Comparison of ENCODE assay signal across 17 mouse cellular contexts in the genomic region with DNA sequence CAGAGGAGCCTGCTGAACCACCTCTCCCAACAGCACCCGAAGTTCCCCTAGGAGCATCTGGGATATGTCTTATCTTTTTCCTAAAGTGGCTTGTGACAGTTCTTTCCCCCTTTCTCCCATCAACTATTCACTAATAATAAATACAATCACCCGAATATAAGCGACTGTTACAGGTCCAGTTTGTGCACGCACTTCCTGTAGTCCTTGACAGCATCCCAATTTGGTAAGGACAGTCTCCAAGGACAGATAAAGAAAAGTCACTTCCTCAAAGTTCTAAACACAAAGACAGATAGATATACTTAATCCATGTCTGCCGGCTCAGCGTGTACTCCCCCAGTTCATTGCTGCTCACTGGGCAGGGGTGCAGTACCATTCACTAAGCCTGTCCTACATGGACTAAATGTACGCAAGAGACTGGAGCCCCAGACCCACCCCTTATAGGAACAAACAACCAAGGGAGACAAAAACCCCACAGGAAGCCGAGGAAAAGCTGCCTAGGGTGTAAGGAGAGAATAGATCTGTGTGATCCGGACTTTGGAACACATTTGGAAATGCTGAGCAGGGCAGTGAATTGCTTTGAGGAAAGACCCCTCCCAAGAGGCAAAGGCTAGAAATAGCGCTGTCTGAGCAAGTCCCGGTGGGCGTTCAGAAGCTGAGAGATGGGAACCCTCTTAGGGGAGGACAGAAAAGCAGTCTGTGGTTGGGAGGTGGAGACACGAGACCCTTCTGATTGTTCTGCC. TPM values are rescaled to one million over a fixed set of nuclear protein-coding genes. Genes with fewer than 3 reads are reported as not detected.
DNase-seq lines count a peak whose midpoint lies in the region; ATAC-seq and TF ChIP-seq lines count a peak whose summit lies in the region.
"Had no signal": no experiment of that assay in that cellular context is flagged by ENCODE, and none has a peak within 500 bp of the region (broad histone marks: within the 10 kb centered on the region; RNA-seq: fewer than 3 reads in every experiment).

No protein-coding gene starts in this region.

- no peaks in the 10 kb centered on the region for H3K36me3 ChIP-seq in kidney, adult 2 months (ENCODE audit: control insufficient read depth, insufficient read depth, low read length)
- no peaks in the 10 kb centered on the region for H3K36me3 ChIP-seq in ES-E14 (ENCODE audit: control insufficient read depth, insufficient read depth, low read length, poor library complexity, severe bottlenecking)
- H3K36me3 ChIP-seq in heart, adult 2 months (ENCODE audit: control insufficient read depth, insufficient read depth, low read length): no peaks in the 10 kb centered on the region
- H3K36me3 ChIP-seq in liver, embryonic 13.5 days: no peaks in the 10 kb centered on the region
- H3K36me3 ChIP-seq: forebrain, embryonic 15.5 days; limb, embryonic 10.5 days had no signal

- TF ChIP-seq POLR2A in kidney, adult 2 months (IDR thresholded peaks at IDR 0.05; ENCODE audit: low read depth, low read length): no peak
- TF ChIP-seq POLR2A in heart, adult 2 months (IDR thresholded peaks at IDR 0.05; ENCODE audit: insufficient read depth, low read depth, low read length): peak; percentile 47; the same call in 1 of the 2 replicates

- 0 out of 2 replicates have a peak, but pooled peaks cover 2% of the 10 kb centered on the region for H3K4me1 ChIP-seq in kidney, adult 2 months (ENCODE audit: control insufficient read depth, insufficient read depth, low read length)
- peaks cover 10 to 33% of the 10 kb centered on the region in 2 experiments; a peak in 3 of 4 replicates for H3K4me1 ChIP-seq in ES-E14 (ENCODE audit: control insufficient read depth in 2 of 2, insufficient read depth in 2 of 2, low read length in 2 of 2, poor library complexity in 1 of 2)
- peaks cover 7% of the 10 kb centered on the region for H3K4me1 ChIP-seq in heart, adult 2 months (ENCODE audit: control insufficient read depth, insufficient read depth, low read length)
- H3K4me1 ChIP-seq in liver, embryonic 13.5 days (replicated peaks): peaks cover 16% of the 10 kb centered on the region; the same call in 1 of the 2 replicates
- H3K4me1 ChIP-seq: forebrain, embryonic 15.5 days had no signal

- H3K27me3 ChIP-seq in kidney, adult 2 months (replicated peaks; ENCODE audit: control insufficient read depth, insufficient read depth, low read length): no peaks in the 10 kb centered on the region
- H3K27me3 ChIP-seq in heart, adult 2 months (ENCODE audit: control insufficient read depth, insufficient read depth, low read length): no peaks in the 10 kb centered on the region
- no peaks in the 10 kb centered on the region for H3K27me3 ChIP-seq in liver, embryonic 13.5 days
- H3K27me3 ChIP-seq: forebrain, embryonic 15.5 days had no signal

- no peaks in the 10 kb centered on the region for H3K79me2 ChIP-seq in heart, adult 2 months (replicated peaks; ENCODE audit: control insufficient read depth, insufficient read depth, low read length)

- peak overlapping the region; percentile 50 for H3K4me3 ChIP-seq in kidney, adult 2 months (ENCODE audit: insufficient read depth, low read depth, low read length)
- H3K4me3 ChIP-seq in ES-E14 (ENCODE audit: insufficient read depth in 1 of 2, low read depth in 1 of 2, low read length in 2 of 2, poor library complexity in 1 of 2, severe bottlenecking in 1 of 2): no peak overlapping the region
- H3K4me3 ChIP-seq in heart, adult 2 months: peak overlapping the region; percentile 5; the same call in 1 of the 2 replicates
- H3K4me3 ChIP-seq in liver, embryonic 13.5 days (replicated peaks): 0 out of 2 replicates have a peak overlapping the region, but pooled peaks have one; percentile 12
- H3K4me3 ChIP-seq: forebrain, embryonic 15.5 days; limb, embryonic 10.5 days had no signal

- no peak overlapping the region; the same call in 1 of the 2 replicates for H3K9ac ChIP-seq in ES-E14 (ENCODE audit: insufficient read depth, low read depth, low read length, poor library complexity, severe bottlenecking)
- peak overlapping the region; percentile 57; the same call in 1 of the 2 replicates for H3K9ac ChIP-seq in heart, adult 2 months (ENCODE audit: low read depth, low read length)
- no peak overlapping the region for H3K9ac ChIP-seq in liver, embryonic 13.5 days
- H3K9ac ChIP-seq: forebrain, embryonic 15.5 days had no signal

- no peak for DNase-seq in kidney, adult 2 months
- no peak for DNase-seq in kidney, postnatal 14 days
- no peak for DNase-seq in ES-E14 (ENCODE audit: low read depth, low spot score)
- peak; percentile 21 to 35 for DNase-seq in heart, adult 2 months
- no peak for DNase-seq in liver, embryonic 13.5 days
- DNase-seq in thymus, postnatal 0 days (ENCODE audit: low spot score): no peak
- no peak for DNase-seq in cerebellum, adult 11-12 months
- DNase-seq: cerebellum, adult 18-20 months; gastrocnemius, postnatal 36 days; layer of hippocampus, adult 9-11 months; thymus, postnatal 36 days had no signal

- H3K9me3 ChIP-seq in ES-E14 (ENCODE audit: control insufficient read depth, insufficient read depth, low read depth, low read length): no peaks in the 10 kb centered on the region
- H3K9me3 ChIP-seq in liver, embryonic 13.5 days (replicated peaks): no peaks in the 10 kb centered on the region
- H3K9me3 ChIP-seq: forebrain, embryonic 15.5 days; limb, embryonic 10.5 days had no signal

- H3K4me2 ChIP-seq in liver, embryonic 13.5 days: peak overlapping the region; percentile 41
- H3K4me2 ChIP-seq: forebrain, embryonic 15.5 days had no signal

- in situ Hi-C loops in ES-E14 (cut with MboI; ENCODE audit: low sequenced_read_pairs in 2 of 2, unreplicated experiment in 2 of 2): no loop called here

- H3K27ac ChIP-seq in kidney, adult 2 months (ENCODE audit: insufficient read depth, low read depth, low read length): peak overlapping the region; percentile 31; the same call in 1 of the 2 replicates
- H3K27ac ChIP-seq in ES-E14 (ENCODE audit: insufficient read depth, low read depth, low read length, poor library complexity, severe bottlenecking): peak overlapping the region; percentile 42; the same call in 1 of the 2 replicates
- peak overlapping the region; percentile 51 for H3K27ac ChIP-seq in heart, adult 2 months
- peak overlapping the region; percentile 9; the same call in 1 of the 2 replicates for H3K27ac ChIP-seq in liver, embryonic 13.5 days
- H3K27ac ChIP-seq: forebrain, embryonic 15.5 days; limb, embryonic 10.5 days; macrophage had no signal

- WGBS in kidney, adult 2 months: 43% methylated on average over 13 of the region's 13 CpGs
- 24% methylated on average over 13 of the region's 13 CpGs for WGBS in heart, adult 2 months
- 25% methylated on average over 13 of the region's 13 CpGs for WGBS in liver, embryonic 13.5 days (ENCODE audit: insufficient replicate concordance)

- no peak for TF ChIP-seq CTCF in kidney, adult 2 months (conservative IDR thresholded peaks at IDR 0.05; ENCODE audit: insufficient read depth, insufficient read length, low read depth, low read length)
- TF ChIP-seq CTCF in heart, adult 2 months (IDR thresholded peaks at IDR 0.05): no peak

- TF ChIP-seq EP300 in heart, adult 2 months (IDR thresholded peaks at IDR 0.05; ENCODE audit: insufficient read depth, low read depth, low read length): no peak

- intact Hi-C loops in heart, adult 2 months (cut with DNase I): loop anchor here (2.0 to 5.0 kb wide), 2 partner anchors 21 to 39 kb away; a partner anchor contains a TSS

- ATAC-seq in liver, embryonic 13.5 days (ENCODE audit: low read depth): no peak
- no peak for ATAC-seq in frontal cortex, adult (ENCODE audit: low TSS enrichment)
- ATAC-seq: forebrain, embryonic 15.5 days had no signal

TF ChIP-seq in ES-E14, 5 proteins besides CTCF, POLR2A, EP300 and RAD21:
- TF ChIP-seq ZC3H11A (IDR thresholded peaks at IDR 0.05; ENCODE audit: borderline replicate concordance, low read depth, low read length) (no peak), CHD2 (IDR thresholded peaks at IDR 0.05; ENCODE audit: low read depth, low read length) (no peak), MAFK (IDR thresholded peaks at IDR 0.05; ENCODE audit: insufficient read depth, low read depth, low read length) (no peak), ZNF384 (IDR thresholded peaks at IDR 0.05; ENCODE audit: low read depth, low read length) (no peak), HCFC1 (IDR thresholded peaks at IDR 0.05; ENCODE audit: borderline replicate concordance, insufficient read depth, low read length) (no peak)

RNA-seq across cellular contexts. Expression of a gene that starts 1.3 kb away (rescaled TPM):
- polyA plus RNA-seq in kidney, adult 2 months (2012; rRNA removed): 26.8 and 27.4 TPM in 2 replicates
- 4.9 and 6.0 TPM in 2 replicates for total RNA-seq in ES-E14 (2012; rRNA removed)
- total RNA-seq in heart, adult 2 months (2021): 1 to 10 TPM; 6.8 to 8.8 TPM
- 9.6 and 13.6 TPM in 2 replicates for polyA plus RNA-seq in heart, adult 2 months (2012; rRNA removed)
- polyA plus RNA-seq in liver, embryonic 13.5 days (2015; fragmentation: Nextera tagmentation; extraction: Ambion mirVana): 8.4 and 9.2 TPM in 2 replicates
- polyA plus RNA-seq in thymus, postnatal 0 days (2015; fragmentation: Nextera tagmentation; extraction: Ambion mirVana): 2.2 and 2.8 TPM in 2 replicates
- total RNA-seq: monocyte, adult 5-6 weeks had no signal
- polyA plus RNA-seq: embryonic facial prominence, embryonic 11.5 days; macrophage had no signal

RNA-seq across cellular contexts. Expression of a gene that starts 20.9 kb away (rescaled TPM):
- polyA plus RNA-seq in kidney, adult 2 months (2012; rRNA removed): 20.4 and 20.9 TPM in 2 replicates
- 70.2 and 121 TPM in 2 replicates for total RNA-seq in ES-E14 (2012; rRNA removed)
- total RNA-seq in heart, adult 2 months (2021): 10 to 100 TPM; 23.4 to 25.2 TPM
- 21.0 and 27.9 TPM in 2 replicates for polyA plus RNA-seq in heart, adult 2 months (2012; rRNA removed)
- polyA plus RNA-seq in liver, embryonic 13.5 days (2015; fragmentation: Nextera tagmentation; extraction: Ambion mirVana): 38.1 and 41.2 TPM in 2 replicates
- 90.2 and 91.5 TPM in 2 replicates for polyA plus RNA-seq in thymus, postnatal 0 days (2015; fragmentation: Nextera tagmentation; extraction: Ambion mirVana)

RNA-seq across cellular contexts. Expression of a gene that starts 23.7 kb away (rescaled TPM):
- polyA plus RNA-seq in kidney, adult 2 months (2012; rRNA removed): 0.14 and 0.23 TPM in 2 replicates
- total RNA-seq in ES-E14 (2012; rRNA removed): 11.1 and 15.2 TPM in 2 replicates
- under 1 TPM; 0.86 to 0.89 TPM for total RNA-seq in heart, adult 2 months (2021)
- polyA plus RNA-seq in heart, adult 2 months (2012; rRNA removed): 0.59 and 0.88 TPM in 2 replicates
- polyA plus RNA-seq in liver, embryonic 13.5 days (2015; fragmentation: Nextera tagmentation; extraction: Ambion mirVana): 0.08 and 0.16 TPM in 2 replicates
- 0.72 and 0.82 TPM in 2 replicates for polyA plus RNA-seq in thymus, postnatal 0 days (2015; fragmentation: Nextera tagmentation; extraction: Ambion mirVana)

Comparison
In these comparisons a context has a peak if more than half of its experiments do, and no peak if none do; other contexts are left out.
1. DNase-seq: peak in heart, adult 2 months (2 of 2); none in kidney, adult 2 months (single experiment), kidney, postnatal 14 days (single experiment), ES-E14 (single experiment), liver, embryonic 13.5 days (single experiment), thymus, postnatal 0 days (single experiment) and cerebellum, adult 11-12 months (single experiment).
2. H3K4me3 ChIP-seq: peak in kidney, adult 2 months (single experiment), heart, adult 2 months (single experiment) and liver, embryonic 13.5 days (single experiment); none in ES-E14 (0 of 2).
3. Peak in every context shown above with its lines, with median percentiles within 50 percentile points of each other: H3K27ac ChIP-seq.